Mouse (Mus musculus): Measurements from ENCODE around the gene Foxf2. TPM values are rescaled to one million over a fixed set of nuclear protein-coding genes. Genes with fewer than 3 reads are reported as not detected.
A peak's percentile ranks its signal among the peaks of the same experiment; 100 is the strongest.

Foxf2 gene
- polyA plus RNA-seq, 1 experiment from 2014 or later: 0.61 TPM

DNA sequence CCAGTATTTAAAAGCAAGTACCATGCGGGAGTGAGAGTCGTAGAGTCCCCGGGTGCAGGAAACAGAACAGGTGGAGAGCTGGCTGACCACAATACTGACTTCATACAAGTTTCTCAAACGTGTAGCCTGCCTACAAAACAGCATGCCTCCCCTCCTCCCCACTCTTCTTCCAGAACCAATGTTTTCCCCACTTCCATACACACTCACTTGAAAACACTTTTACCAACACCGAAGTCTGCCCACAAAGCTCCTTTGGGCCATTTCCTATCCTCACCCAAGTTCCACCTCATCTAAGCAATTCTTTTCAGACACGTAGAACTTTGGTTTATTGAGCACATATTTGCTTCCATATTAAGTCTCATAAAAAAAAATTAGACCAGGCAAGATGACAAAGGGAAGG lies 2.3 kb upstream of the Foxf2 start:
- no peak overlapping the region for H3K27ac ChIP-seq (ENCODE audit: low read length)
- H3K4me3 ChIP-seq (ENCODE audit: low read length): no peak overlapping the region
- ATAC-seq (ENCODE audit: low FRiP score, low TSS enrichment): no peak
- H3K4me2 ChIP-seq (replicated peaks; ENCODE audit: low read depth, low read length): no peak overlapping the region
- 3% methylated on average over 6 of the region's 6 CpGs for WGBS
- H3K27me3 ChIP-seq (ENCODE audit: insufficient read depth, low read length): peaks cover 99% of the 10 kb centered on the region
- H3K36me3 ChIP-seq (ENCODE audit: insufficient read depth, low read length): no peaks in the 10 kb centered on the region
- H3K9me3 ChIP-seq (ENCODE audit: low read length): no peaks in the 10 kb centered on the region; the same call in 1 of the 2 replicates
- H3K9ac ChIP-seq (replicated peaks; ENCODE audit: low read length): no peak overlapping the region
- H3K4me1 ChIP-seq (ENCODE audit: insufficient read depth, low read length): peaks cover 27% of the 10 kb centered on the region

DNA sequence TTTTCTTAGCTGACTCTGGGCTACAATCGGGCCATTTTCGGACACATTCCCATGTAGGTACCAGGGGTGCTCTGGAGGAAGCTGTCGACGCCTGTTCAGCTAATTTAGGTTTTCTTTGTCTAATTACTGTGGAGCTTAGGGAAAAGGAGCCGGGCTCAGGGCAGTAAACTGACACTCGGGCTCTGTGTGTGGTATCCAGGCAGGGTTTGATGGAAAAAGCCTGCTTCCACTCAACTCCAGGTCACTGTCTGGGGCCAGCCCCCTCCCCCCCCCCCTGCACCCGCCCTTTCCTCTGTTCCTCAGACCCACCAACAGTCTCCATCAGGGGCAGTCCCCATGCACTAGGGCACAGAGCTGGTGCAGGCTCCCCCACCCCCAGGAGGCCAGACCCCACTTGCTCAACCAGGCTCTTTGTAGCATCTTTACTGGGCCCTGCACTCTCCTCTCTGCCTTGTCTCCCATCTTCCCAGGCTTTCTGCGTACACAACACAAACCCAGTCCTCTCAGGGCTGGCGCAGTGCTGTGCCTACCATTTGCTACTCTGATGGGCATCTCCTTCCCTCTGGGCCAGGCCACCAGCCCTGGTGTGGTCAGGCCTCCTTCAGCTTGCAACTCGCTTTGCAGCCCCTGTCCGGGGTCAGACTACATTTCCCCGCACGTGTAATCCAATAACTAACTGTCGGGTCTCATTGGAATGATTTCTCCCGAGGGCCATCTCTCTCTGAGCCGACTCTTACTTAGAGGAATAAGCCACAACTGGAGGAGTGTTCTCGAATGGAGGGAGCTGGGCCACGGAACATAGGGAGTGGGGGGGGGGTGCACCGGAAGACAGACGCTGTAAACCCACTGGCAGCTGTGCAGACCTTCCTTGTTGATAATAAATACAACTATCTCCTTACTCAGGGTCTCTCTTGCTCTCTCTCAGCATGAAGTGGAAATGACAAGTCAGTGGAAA lies 1.4 kb upstream of the Foxf2 start:
- no peak overlapping the region for H3K9ac ChIP-seq (replicated peaks; ENCODE audit: low read length)
- H3K27ac ChIP-seq (ENCODE audit: low read length): no peak overlapping the region
- H3K4me2 ChIP-seq (replicated peaks; ENCODE audit: low read depth, low read length): no peak overlapping the region
- H3K4me3 ChIP-seq (ENCODE audit: low read length): no peak overlapping the region
- H3K9me3 ChIP-seq (ENCODE audit: low read length): no peaks in the 10 kb centered on the region; the same call in 1 of the 2 replicates
- H3K36me3 ChIP-seq (ENCODE audit: insufficient read depth, low read length): no peaks in the 10 kb centered on the region
- WGBS: 1% methylated on average over 19 of the region's 20 CpGs
- peaks cover 27% of the 10 kb centered on the region for H3K4me1 ChIP-seq (ENCODE audit: insufficient read depth, low read length)
- no peak for ATAC-seq (ENCODE audit: low FRiP score, low TSS enrichment)
- peaks cover 99% of the 10 kb centered on the region for H3K27me3 ChIP-seq (ENCODE audit: insufficient read depth, low read length)

DNA sequence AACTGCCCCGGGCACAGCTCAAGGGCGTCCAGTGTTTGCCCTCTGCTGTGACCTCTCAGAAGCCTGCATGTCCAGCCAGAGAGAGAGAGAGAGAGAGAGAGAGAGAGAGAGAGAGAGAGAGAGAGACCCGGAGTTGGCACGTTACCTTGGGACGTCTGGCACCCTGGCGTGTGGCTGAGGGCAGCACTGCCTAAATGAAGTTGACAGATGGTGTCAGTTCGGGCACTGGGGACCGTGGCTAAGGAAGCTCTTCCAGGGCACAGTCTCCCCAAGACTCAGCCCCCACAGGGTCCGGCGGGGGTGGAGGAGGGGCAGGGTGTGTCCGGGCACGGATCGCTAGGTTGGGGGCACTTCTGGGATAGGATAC lies 667 bp upstream of the Foxf2 start:
- Histone ChIP-seq H3K27ac (ENCODE audit: low read length) (no peak overlapping the region), H3K4me2 (replicated peaks; ENCODE audit: low read depth, low read length) (peak overlapping the region; percentile 75)

DNA sequence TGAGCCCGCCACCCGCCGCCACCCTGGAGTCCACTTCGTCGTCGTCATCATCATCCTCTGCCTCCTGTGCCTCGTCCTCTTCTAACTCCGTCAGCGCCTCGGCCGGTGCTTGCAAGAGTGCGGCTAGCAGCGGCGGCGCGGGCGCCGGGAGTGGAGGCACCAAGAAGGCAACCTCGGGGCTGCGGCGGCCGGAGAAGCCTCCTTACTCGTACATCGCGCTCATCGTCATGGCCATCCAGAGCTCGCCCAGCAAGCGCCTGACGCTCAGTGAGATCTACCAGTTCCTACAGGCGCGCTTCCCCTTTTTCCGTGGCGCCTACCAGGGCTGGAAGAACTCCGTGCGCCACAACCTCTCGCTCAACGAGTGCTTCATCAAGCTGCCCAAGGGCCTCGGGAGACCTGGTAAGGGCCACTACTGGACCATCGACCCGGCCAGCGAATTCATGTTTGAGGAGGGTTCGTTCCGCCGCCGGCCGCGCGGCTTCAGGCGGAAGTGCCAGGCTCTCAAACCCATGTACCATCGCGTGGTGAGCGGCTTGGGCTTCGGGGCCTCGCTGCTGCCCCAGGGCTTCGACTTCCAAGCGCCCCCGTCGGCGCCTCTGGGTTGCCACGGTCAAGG lies 676 bp downstream of the Foxf2 start:
- WGBS: under 1% methylated on average over 56 of the region's 60 CpGs
- peak overlapping the region; percentile 45 for H3K4me3 ChIP-seq (ENCODE audit: low read length)
- ATAC-seq (ENCODE audit: low FRiP score, low TSS enrichment): 0 out of 2 replicates have a peak, but pooled peaks have one; percentile 8
- no peak overlapping the region; the same call in 1 of the 2 replicates for H3K9ac ChIP-seq (replicated peaks; ENCODE audit: low read length)
- H3K4me1 ChIP-seq (ENCODE audit: insufficient read depth, low read length): peaks cover 24% of the 10 kb centered on the region
- H3K9me3 ChIP-seq (ENCODE audit: low read length): no peaks in the 10 kb centered on the region; the same call in 1 of the 2 replicates
- no peaks in the 10 kb centered on the region for H3K36me3 ChIP-seq (ENCODE audit: insufficient read depth, low read length)
- peak overlapping the region; percentile 75 for H3K4me2 ChIP-seq (replicated peaks; ENCODE audit: low read depth, low read length)
- no peak overlapping the region for H3K27ac ChIP-seq (ENCODE audit: low read length)
- H3K27me3 ChIP-seq (ENCODE audit: insufficient read depth, low read length): peaks cover 99% of the 10 kb centered on the region

More for the DNA sequence above, 667 bp upstream of the Foxf2 start:
- under 1% methylated on average over 13 of the region's 13 CpGs for WGBS
- 0 out of 2 replicates have a peak, but pooled peaks have one; percentile 8 for ATAC-seq (ENCODE audit: low FRiP score, low TSS enrichment)
- H3K36me3 ChIP-seq (ENCODE audit: insufficient read depth, low read length): no peaks in the 10 kb centered on the region
- H3K4me1 ChIP-seq (ENCODE audit: insufficient read depth, low read length): peaks cover 30% of the 10 kb centered on the region
- no peaks in the 10 kb centered on the region; the same call in 1 of the 2 replicates for H3K9me3 ChIP-seq (ENCODE audit: low read length)
- H3K27me3 ChIP-seq (ENCODE audit: insufficient read depth, low read length): peaks cover 99% of the 10 kb centered on the region
- no peak overlapping the region for H3K9ac ChIP-seq (replicated peaks; ENCODE audit: low read length)
- H3K4me3 ChIP-seq (ENCODE audit: low read length): peak overlapping the region; percentile 45

DNA sequence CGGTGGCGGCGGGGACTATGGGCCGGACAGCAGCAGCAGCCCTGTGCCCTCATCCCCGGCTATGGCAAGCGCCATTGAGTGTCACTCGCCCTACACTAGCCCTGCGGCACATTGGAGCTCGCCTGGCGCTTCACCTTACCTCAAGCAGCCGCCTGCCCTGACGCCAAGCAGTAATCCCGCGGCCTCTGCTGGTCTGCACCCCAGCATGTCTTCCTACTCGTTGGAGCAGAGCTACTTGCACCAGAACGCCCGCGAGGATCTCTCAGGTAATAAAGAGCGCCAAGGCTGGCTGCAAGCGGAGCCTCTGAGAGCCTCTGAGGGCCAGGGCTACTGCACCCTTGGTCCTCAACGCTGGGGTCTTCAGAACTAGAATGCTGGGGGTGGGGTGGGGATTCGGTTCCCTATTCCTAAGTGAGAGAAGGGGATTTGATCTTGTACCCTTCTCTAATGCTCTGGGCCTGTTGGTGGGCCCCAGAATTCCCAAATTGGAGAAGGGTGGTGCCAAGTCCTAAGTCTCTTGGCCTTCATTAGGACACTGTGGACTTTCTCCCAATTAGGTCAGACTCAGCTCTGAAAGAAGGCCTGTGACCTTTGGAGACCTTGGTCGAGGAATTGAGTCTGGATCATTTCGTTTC lies 1.5 kb downstream of the Foxf2 start:
- 0 out of 2 replicates have a peak, but pooled peaks have one; percentile 36 for ATAC-seq (ENCODE audit: low FRiP score, low TSS enrichment)
- Histone ChIP-seq H3K27me3 (ENCODE audit: insufficient read depth, low read length) (peaks cover 99% of the 10 kb centered on the region), H3K4me3 (ENCODE audit: low read length) (peak overlapping the region; percentile 45; the same call in 1 of the 2 replicates), H3K4me1 (ENCODE audit: insufficient read depth, low read length) (peaks cover 24% of the 10 kb centered on the region), H3K27ac (ENCODE audit: low read length) (no peak overlapping the region), H3K4me2 (replicated peaks; ENCODE audit: low read depth, low read length) (peak overlapping the region; percentile 75), H3K36me3 (ENCODE audit: insufficient read depth, low read length) (no peaks in the 10 kb centered on the region), H3K9me3 (ENCODE audit: low read length) (no peaks in the 10 kb centered on the region; the same call in 1 of the 2 replicates), H3K9ac (replicated peaks; ENCODE audit: low read length) (no peak overlapping the region)
- 1% methylated on average over 24 of the region's 24 CpGs for WGBS

DNA sequence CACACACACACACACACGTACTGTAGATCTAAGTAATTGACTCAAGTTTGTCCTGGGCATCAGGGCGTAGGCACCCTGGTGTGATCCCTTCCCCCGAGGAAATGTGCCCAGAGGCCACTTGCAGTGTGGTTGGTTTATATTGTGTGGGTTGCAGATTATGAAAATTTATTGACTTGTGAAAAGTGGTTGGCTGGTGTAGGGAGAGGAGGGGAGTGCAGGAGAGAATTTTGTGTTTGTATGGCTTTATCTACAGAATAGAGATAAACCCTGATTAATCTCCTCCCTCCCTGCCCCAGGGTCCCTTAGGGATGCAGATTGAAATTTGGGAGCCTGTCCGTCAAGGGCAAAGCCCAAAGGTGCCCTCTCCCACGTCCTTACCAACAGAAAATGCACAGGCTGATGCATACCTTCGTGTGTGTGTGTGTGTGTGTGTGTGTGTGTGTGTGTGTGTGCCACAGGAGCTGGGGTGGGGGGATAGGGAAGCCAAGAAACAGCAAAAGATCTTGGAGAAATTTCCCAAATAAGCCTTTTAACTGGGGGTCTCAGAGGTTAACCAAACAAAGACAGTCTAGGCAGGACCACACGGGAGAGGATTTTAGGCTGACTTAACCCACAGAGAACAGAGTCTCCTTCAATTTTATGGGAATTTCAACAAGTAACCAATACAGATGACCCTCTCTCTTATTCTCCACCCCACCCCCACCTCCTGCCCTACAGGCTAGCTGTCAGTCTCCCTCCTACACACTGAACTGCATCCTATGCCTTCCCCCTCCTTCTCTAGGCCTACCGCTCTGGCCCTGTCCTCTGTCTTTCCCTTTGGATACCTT lies 2.5 kb downstream of the Foxf2 start:
- WGBS: 23% methylated on average over 8 of the region's 8 CpGs

DNA sequence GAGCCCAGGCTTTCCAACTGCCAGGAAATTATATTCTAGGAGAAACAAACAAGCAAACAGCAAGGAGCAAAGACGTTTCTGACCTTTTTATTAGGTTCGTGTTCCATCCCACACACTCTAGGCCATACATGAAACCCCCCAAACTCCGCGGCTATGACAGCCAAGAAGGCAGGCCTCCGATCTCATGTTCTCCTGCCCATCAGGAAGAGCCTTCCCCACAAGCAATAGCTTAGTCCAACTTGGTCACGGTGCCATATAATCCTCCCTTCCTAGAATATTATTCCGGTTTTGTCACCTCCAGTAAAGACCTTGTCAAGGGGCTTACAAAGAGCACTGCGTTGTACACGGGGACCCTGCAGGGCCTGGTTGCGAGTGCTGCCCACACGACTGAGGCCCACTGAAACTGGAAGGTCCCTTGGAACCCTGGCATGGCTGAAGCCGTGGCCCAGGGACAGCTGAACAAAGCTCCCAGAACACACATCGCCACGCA lies 3.1 kb downstream of the Foxf2 start:
- Histone ChIP-seq H3K27me3 (ENCODE audit: insufficient read depth, low read length) (peaks cover 95% of the 10 kb centered on the region), H3K9me3 (ENCODE audit: low read length) (no peaks in the 10 kb centered on the region), H3K27ac (ENCODE audit: low read length) (no peak overlapping the region), H3K9ac (replicated peaks; ENCODE audit: low read length) (no peak overlapping the region), H3K4me1 (ENCODE audit: insufficient read depth, low read length) (peaks cover 24% of the 10 kb centered on the region), H3K4me3 (ENCODE audit: low read length) (peak overlapping the region; percentile 39), H3K4me2 (replicated peaks; ENCODE audit: low read depth, low read length) (peak overlapping the region; percentile 46), H3K36me3 (ENCODE audit: insufficient read depth, low read length) (no peaks in the 10 kb centered on the region)
- ATAC-seq (ENCODE audit: low FRiP score, low TSS enrichment): no peak
- WGBS: 10% methylated on average over 14 of the region's 14 CpGs

More for the DNA sequence above, 2.5 kb downstream of the Foxf2 start:
- Histone ChIP-seq H3K36me3 (ENCODE audit: insufficient read depth, low read length) (no peaks in the 10 kb centered on the region), H3K4me3 (ENCODE audit: low read length) (no peak overlapping the region), H3K27me3 (ENCODE audit: insufficient read depth, low read length) (peaks cover 95% of the 10 kb centered on the region), H3K27ac (ENCODE audit: low read length) (no peak overlapping the region), H3K4me2 (replicated peaks; ENCODE audit: low read depth, low read length) (no peak overlapping the region), H3K4me1 (ENCODE audit: insufficient read depth, low read length) (peaks cover 24% of the 10 kb centered on the region), H3K9me3 (ENCODE audit: low read length) (no peaks in the 10 kb centered on the region), H3K9ac (replicated peaks; ENCODE audit: low read length) (no peak overlapping the region)
- ATAC-seq (ENCODE audit: low FRiP score, low TSS enrichment): no peak

DNA sequence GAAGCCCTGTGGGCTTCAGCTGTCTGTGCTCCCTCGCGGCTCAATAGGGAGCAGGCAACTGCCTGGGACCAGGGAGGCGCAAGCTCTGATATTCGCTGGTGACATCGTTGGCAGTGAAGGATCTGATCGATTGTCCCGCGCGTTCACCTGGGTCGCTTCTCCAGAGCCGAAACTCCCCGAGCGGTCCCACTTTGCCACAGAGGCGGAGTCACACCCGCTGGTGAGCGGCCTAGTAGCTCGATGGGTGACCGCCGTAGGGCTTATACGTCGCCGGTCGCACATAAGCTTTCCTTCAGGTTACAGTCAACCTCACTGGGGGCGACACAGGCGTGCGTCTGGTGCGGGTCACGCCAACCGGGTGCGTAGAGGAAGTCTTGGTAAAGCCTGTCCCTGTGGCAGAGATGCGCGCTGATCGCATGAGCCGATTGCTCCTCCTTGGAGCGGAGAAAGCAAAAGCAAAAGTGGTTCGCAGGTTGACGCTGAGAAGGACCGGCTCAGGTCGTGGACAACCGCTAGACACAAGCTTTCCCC lies 3.8 kb downstream of the Foxf2 start:
- H3K27me3 ChIP-seq (ENCODE audit: insufficient read depth, low read length): peaks cover 92% of the 10 kb centered on the region
- peak overlapping the region; percentile 39 for H3K4me3 ChIP-seq (ENCODE audit: low read length)
- H3K36me3 ChIP-seq (ENCODE audit: insufficient read depth, low read length): no peaks in the 10 kb centered on the region
- peak overlapping the region; percentile 46 for H3K4me2 ChIP-seq (replicated peaks; ENCODE audit: low read depth, low read length)
- no peak for ATAC-seq (ENCODE audit: low FRiP score, low TSS enrichment)
- no peaks in the 10 kb centered on the region for H3K9me3 ChIP-seq (ENCODE audit: low read length)
- 2% methylated on average over 40 of the region's 40 CpGs for WGBS
- no peak overlapping the region for H3K9ac ChIP-seq (replicated peaks; ENCODE audit: low read length)
- peaks cover 24% of the 10 kb centered on the region for H3K4me1 ChIP-seq (ENCODE audit: insufficient read depth, low read length)
- H3K27ac ChIP-seq (ENCODE audit: low read length): no peak overlapping the region
